Mouse (Mus musculus) embryonic fibroblast, embryonic 13.5 days (primary cell): Measurements from ENCODE around the gene Tnn.

Experiments
- CTCF ChIP-seq: IDR thresholded peaks from 2 replicates; pipeline ENCODE4 v1.5.1; 2011; ENCODE audit warnings: mild to moderate bottlenecking, control low read depth, low read length, moderate library complexity, borderline replicate concordance; ENCODE audit not compliant: insufficient read depth
- POLR2A ChIP-seq: IDR thresholded peaks from 2 replicates; pipeline ENCODE4 v1.6.1; 2011; ENCODE audit warnings: low read depth, mild to moderate bottlenecking, control low read depth, low read length, moderate library complexity

DNA sequence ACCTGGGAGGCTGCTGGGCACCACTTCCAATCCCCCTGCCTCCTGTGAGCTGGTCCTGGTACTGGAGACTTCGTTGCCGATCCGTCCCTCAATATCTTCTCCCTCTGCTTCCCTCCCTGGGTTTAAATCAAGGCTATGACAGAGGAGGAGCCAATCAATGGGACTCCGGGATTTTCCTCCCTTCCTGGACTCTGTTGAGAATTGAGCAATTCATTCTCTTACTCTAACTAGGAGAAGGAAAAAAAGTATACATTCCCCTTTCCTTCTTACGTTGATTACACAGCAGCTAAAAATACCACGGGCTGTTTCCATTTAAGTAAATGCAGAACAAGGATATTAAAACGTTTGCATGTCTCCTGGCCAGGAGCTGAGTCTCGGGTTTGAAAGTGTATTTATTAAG lies at the start of gene Tnn:
- TF ChIP-seq CTCF (no peak), POLR2A (no peak)
